Mouse (Mus musculus): ENCODE measurements around the gene Ccdc149. TPM values are rescaled to one million over a fixed set of nuclear protein-coding genes. Genes with fewer than 3 reads are reported as not detected.

The Ccdc149 gene
- total and polyA plus RNA-seq, 3 experiments = not detected

DNA sequence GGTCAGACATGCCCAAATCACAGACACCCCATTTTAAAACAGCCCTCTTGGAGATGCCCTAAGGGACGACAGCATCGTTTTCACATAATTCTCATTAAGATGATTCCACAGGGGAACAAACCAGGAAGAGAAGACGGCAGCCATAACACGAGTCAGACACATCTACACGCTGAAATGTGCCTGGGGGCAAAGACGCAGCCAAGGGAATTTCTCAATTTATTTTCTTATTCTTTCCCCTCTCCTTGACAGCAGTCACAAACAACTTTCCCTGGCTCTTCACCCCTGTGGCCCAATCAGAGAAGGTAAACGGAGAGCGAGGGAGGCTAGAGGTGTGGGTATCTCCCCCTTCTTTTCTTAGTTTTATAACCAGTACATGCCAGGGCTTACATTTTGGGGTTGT, 66.9 kb downstream of the Ccdc149 start:
- no peaks in the 10 kb centered on the region for H3K27me3 ChIP-seq (ENCODE audit: control insufficient read depth in 1 of 2, insufficient read depth in 2 of 2, low read length in 2 of 2)
- no peak overlapping the region for H3K27ac ChIP-seq (ENCODE audit: control insufficient read depth, low read depth, low read length)
- H3K36me3 ChIP-seq (ENCODE audit: control insufficient read depth in 1 of 2, insufficient read depth in 2 of 2, low read length in 2 of 2) = no peaks in the 10 kb centered on the region
- no peaks in the 10 kb centered on the region for H3K4me1 ChIP-seq (ENCODE audit: control insufficient read depth in 1 of 2, insufficient read depth in 2 of 2, low read length in 2 of 2)
- H3K4me3 ChIP-seq (ENCODE audit: control insufficient read depth in 1 of 2, insufficient read depth in 1 of 2, low read depth in 2 of 2, low read length in 2 of 2) = no peak overlapping the region
- no peak for DNase-seq (ENCODE audit: low read depth, low spot score)
- H3K79me2 ChIP-seq (ENCODE audit: control insufficient read depth, insufficient read depth, low read length, poor library complexity) = no peaks in the 10 kb centered on the region
- TF ChIP-seq MYB (IDR thresholded peaks at IDR 0.05; ENCODE audit: low read depth, low read length) (no peak), MAZ (IDR thresholded peaks at IDR 0.05; ENCODE audit: low read depth, low read length) (no peak), CHD2 (IDR thresholded peaks at IDR 0.05; ENCODE audit: low read length) (no peak), ZC3H11A (IDR thresholded peaks at IDR 0.05; ENCODE audit: low read depth, low read length) (no peak), TCF12 (IDR thresholded peaks at IDR 0.05; ENCODE audit: low read depth, low read length) (no peak), MYC (IDR thresholded peaks at IDR 0.05; ENCODE audit: low read depth, low read length) (no peak), HCFC1 (IDR thresholded peaks at IDR 0.05; ENCODE audit: low read depth, low read length) (no peak), ELF1 (IDR thresholded peaks at IDR 0.05; ENCODE audit: low read depth, low read length) (no peak), ZKSCAN1 (IDR thresholded peaks at IDR 0.05; ENCODE audit: low read depth, low read length) (no peak), TAL1 (IDR thresholded peaks at IDR 0.05; ENCODE audit: low read length) (no peak), GATA1 (IDR thresholded peaks at IDR 0.05; ENCODE audit: low read depth, low read length) (no peak), TBP (IDR thresholded peaks at IDR 0.05; ENCODE audit: low read depth, low read length) (no peak), NELFE (IDR thresholded peaks at IDR 0.05; ENCODE audit: low read depth, low read length) (no peak), MXI1 (IDR thresholded peaks at IDR 0.05; ENCODE audit: low read depth, low read length) (no peak), SIN3A (IDR thresholded peaks at IDR 0.05; ENCODE audit: low read length) (no peak), MAX (IDR thresholded peaks at IDR 0.05; ENCODE audit: low read length) (no peak), CHD1 (IDR thresholded peaks at IDR 0.05; ENCODE audit: low read depth, low read length) (no peak)
- H3K9me3 ChIP-seq (replicated peaks; ENCODE audit: insufficient read depth, low read length) = no peaks in the 10 kb centered on the region
- H3K9ac ChIP-seq (ENCODE audit: control insufficient read depth, low read depth, low read length, poor library complexity, severe bottlenecking) = no peak overlapping the region

DNA sequence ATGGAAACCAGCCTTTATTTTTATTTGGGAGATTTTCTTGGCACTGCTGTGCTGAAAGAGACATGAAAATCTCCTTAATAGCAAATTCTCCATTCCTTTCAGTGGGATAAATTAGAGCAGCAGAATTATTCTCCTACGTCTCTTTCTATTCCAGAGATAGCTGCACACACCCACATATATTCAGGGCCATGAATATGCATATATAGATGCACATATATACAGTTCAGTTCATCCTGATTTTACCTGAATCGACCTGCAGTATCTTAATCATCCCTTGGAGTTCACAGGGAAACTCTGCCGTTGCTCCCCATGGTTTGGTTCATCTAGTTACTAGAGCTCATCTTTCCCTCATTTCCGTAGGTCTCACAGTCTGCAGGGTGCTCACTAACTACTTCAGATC, 77.6 kb downstream of the Ccdc149 start:
- no peak for DNase-seq (ENCODE audit: low read depth, low spot score)
- H3K36me3 ChIP-seq (ENCODE audit: control insufficient read depth in 1 of 2, insufficient read depth in 2 of 2, low read length in 2 of 2) = no peaks in the 10 kb centered on the region
- H3K27me3 ChIP-seq (ENCODE audit: control insufficient read depth in 1 of 2, insufficient read depth in 2 of 2, low read length in 2 of 2) = no peaks in the 10 kb centered on the region
- H3K9me3 ChIP-seq (replicated peaks; ENCODE audit: insufficient read depth, low read length) = no peaks in the 10 kb centered on the region
- no peak overlapping the region for H3K4me3 ChIP-seq (ENCODE audit: control insufficient read depth in 1 of 2, insufficient read depth in 1 of 2, low read depth in 2 of 2, low read length in 2 of 2)
- TF ChIP-seq ZMIZ1 (IDR thresholded peaks at IDR 0.05; ENCODE audit: low read depth, low read length) (no peak), MXI1 (IDR thresholded peaks at IDR 0.05; ENCODE audit: low read depth, low read length) (no peak), RAD21 (IDR thresholded peaks at IDR 0.05; ENCODE audit: low read depth, low read length) (no peak), POLR2AphosphoS5 (IDR thresholded peaks at IDR 0.05; ENCODE audit: borderline replicate concordance, low read depth, low read length) (no peak), UBTF (IDR thresholded peaks at IDR 0.05; ENCODE audit: borderline replicate concordance, insufficient read depth, low read depth, low read length) (no peak), MAX (IDR thresholded peaks at IDR 0.05; ENCODE audit: low read length) (no peak), MYC (IDR thresholded peaks at IDR 0.05; ENCODE audit: low read depth, low read length) (no peak), CTCF (IDR thresholded peaks at IDR 0.05 in 2 of 3, conservative IDR thresholded peaks at IDR 0.05 in 1 of 3; ENCODE audit: control insufficient read depth in 1 of 3, insufficient read depth in 1 of 3, low read depth in 2 of 3, low read length in 3 of 3, poor library complexity in 1 of 3, severe bottlenecking in 1 of 3) (no peak), BHLHE40 (IDR thresholded peaks at IDR 0.05; ENCODE audit: borderline replicate concordance, low read depth, low read length) (no peak), KAT2A (conservative IDR thresholded peaks at IDR 0.05; ENCODE audit: low read depth, low read length) (no peak), E2F4 (IDR thresholded peaks at IDR 0.05; ENCODE audit: borderline replicate concordance, low read depth, low read length) (no peak), GATA1 (IDR thresholded peaks at IDR 0.05; ENCODE audit: low read depth, low read length) (no peak)
- no peaks in the 10 kb centered on the region for H3K4me1 ChIP-seq (ENCODE audit: control insufficient read depth in 1 of 2, insufficient read depth in 2 of 2, low read length in 2 of 2)
- H3K79me2 ChIP-seq (ENCODE audit: control insufficient read depth, insufficient read depth, low read length, poor library complexity) = no peaks in the 10 kb centered on the region
- no peak overlapping the region for H3K27ac ChIP-seq (ENCODE audit: control insufficient read depth, low read depth, low read length)
- H3K9ac ChIP-seq (ENCODE audit: control insufficient read depth, low read depth, low read length, poor library complexity, severe bottlenecking) = no peak overlapping the region

Data from MEL (cell line).